Comparison of ENCODE assay signal across 21 mouse cellular contexts in the genomic region with DNA sequence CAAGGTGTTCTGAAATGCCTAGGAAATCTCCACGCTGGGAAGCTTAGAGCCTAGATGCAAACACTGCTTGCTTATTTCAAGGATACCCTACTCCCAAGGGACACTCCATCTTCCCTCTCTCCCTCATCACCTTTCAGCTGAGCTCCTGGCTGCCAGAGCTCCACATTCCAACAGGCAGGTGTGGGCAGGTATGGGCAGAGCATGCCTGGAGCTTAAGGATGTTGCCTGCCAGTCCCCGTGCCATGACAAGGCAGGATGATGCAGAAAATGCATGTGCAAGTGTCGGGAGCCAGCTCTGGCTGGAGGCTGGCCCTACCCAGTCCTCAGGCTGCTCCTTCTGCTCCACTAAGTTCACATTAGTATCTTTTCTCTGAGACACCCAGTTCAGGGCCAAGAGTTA. TPM values are rescaled to one million over a fixed set of nuclear protein-coding genes. Genes with fewer than 3 reads are reported as not detected.
DNase-seq lines count a peak whose midpoint lies in the region; ATAC-seq lines count a peak whose summit lies in the region.
"Had no signal": no experiment of that assay in that cellular context is flagged by ENCODE, and none has a peak within 500 bp of the region (broad histone marks: within the 10 kb centered on the region; RNA-seq: fewer than 3 reads in every experiment).

No protein-coding gene starts in this region.

- 61% methylated on average over 3 of the region's 3 CpGs for WGBS in embryonic facial prominence, embryonic 14.5 days
- WGBS in embryonic facial prominence, embryonic 10.5 days: 81% methylated on average over 3 of the region's 3 CpGs

- H3K9me3 ChIP-seq in embryonic facial prominence, embryonic 14.5 days (ENCODE audit: control insufficient read depth, low read length): no peaks in the 10 kb centered on the region
- H3K9me3 ChIP-seq in embryonic facial prominence, embryonic 10.5 days: no peaks in the 10 kb centered on the region
- H3K9me3 ChIP-seq: G1E had no signal

- no peak overlapping the region for H3K27ac ChIP-seq in embryonic facial prominence, embryonic 14.5 days (replicated peaks; ENCODE audit: low read depth, low read length)
- H3K27ac ChIP-seq in embryonic facial prominence, embryonic 10.5 days (replicated peaks): no peak overlapping the region; the same call in 1 of the 2 replicates

- no peaks in the 10 kb centered on the region for H3K27me3 ChIP-seq in embryonic facial prominence, embryonic 14.5 days (replicated peaks; ENCODE audit: control insufficient read depth, insufficient read depth, low read length)
- H3K27me3 ChIP-seq in embryonic facial prominence, embryonic 10.5 days (replicated peaks; ENCODE audit: low read depth, poor library complexity, severe bottlenecking): 0 out of 2 replicates have a peak, but pooled peaks cover 6% of the 10 kb centered on the region
- H3K27me3 ChIP-seq: CH12.LX, Patski had no signal

- no peak overlapping the region for H3K9ac ChIP-seq in embryonic facial prominence, embryonic 14.5 days (ENCODE audit: low read depth, low read length)

- 0 out of 2 replicates have a peak, but pooled peaks have one; percentile 7 for ATAC-seq in embryonic facial prominence, embryonic 14.5 days (ENCODE audit: low read depth)
- ATAC-seq: activated CD4-positive, CD25-positive, alpha-beta regulatory T cell, adult 4 months; CD4-positive, CD25-positive, alpha-beta regulatory T cell, adult 4 months; Patski had no signal

- H3K4me2 ChIP-seq in embryonic facial prominence, embryonic 14.5 days (ENCODE audit: low read depth, low read length): no peak overlapping the region

- H3K4me3 ChIP-seq in embryonic facial prominence, embryonic 14.5 days (ENCODE audit: low read depth, low read length): no peak overlapping the region
- H3K4me3 ChIP-seq in embryonic facial prominence, embryonic 10.5 days: no peak overlapping the region

- H3K4me1 ChIP-seq in embryonic facial prominence, embryonic 14.5 days (ENCODE audit: control insufficient read depth, insufficient read depth, low read length): peaks cover 7% of the 10 kb centered on the region; the same call in 1 of the 2 replicates
- peaks cover 10% of the 10 kb centered on the region for H3K4me1 ChIP-seq in embryonic facial prominence, embryonic 10.5 days

- H3K36me3 ChIP-seq in embryonic facial prominence, embryonic 14.5 days (ENCODE audit: control insufficient read depth, insufficient read depth, low read length): no peaks in the 10 kb centered on the region
- H3K36me3 ChIP-seq in embryonic facial prominence, embryonic 10.5 days (replicated peaks): no peaks in the 10 kb centered on the region
- H3K36me3 ChIP-seq: G1E had no signal

- peak; percentile 61 for DNase-seq in embryonic facial prominence, embryonic 14.5 days (ENCODE audit: low spot score)
- no peak for DNase-seq in embryonic facial prominence, embryonic 10.5 days (ENCODE audit: low spot score)
- peak; percentile 18 to 49 for DNase-seq in urinary bladder, adult 18-20 months (ENCODE audit: low spot score in 2 of 2)
- no peak for DNase-seq in urinary bladder, postnatal 10 days (ENCODE audit: low spot score)
- DNase-seq in urinary bladder, postnatal 14 days (ENCODE audit: low spot score): peak; percentile 59
- no peak for DNase-seq in urinary bladder, postnatal 4 days (ENCODE audit: low spot score in 2 of 2)
- DNase-seq: adrenal gland, adult 2 months; adrenal gland, adult 8-10 months; adrenal gland, postnatal 10 days; adrenal gland, postnatal 14 days; adrenal gland, postnatal 25 days; adrenal gland, postnatal 36 days; B cell, adult 2 months; cerebellum, adult 11 months; cerebellum, adult 11-12 months; cerebellum, adult 18-20 months had no signal

RNA-seq across cellular contexts. Expression of a gene that starts 31.6 kb away (rescaled TPM):
- 40.8 and 47.5 TPM in 2 replicates for polyA plus RNA-seq in embryonic facial prominence, embryonic 14.5 days (2014; fragmentation: Nextera tagmentation; extraction: Ambion mirVana)
- polyA plus RNA-seq in embryonic facial prominence, embryonic 10.5 days (2016; fragmentation: Nextera tagmentation; extraction: Ambion mirVana): 55.5 and 59.2 TPM in 2 replicates

Comparison
In these comparisons a context has a peak if more than half of its experiments do, and no peak if none do; other contexts are left out.
1. DNase-seq: peak in embryonic facial prominence, embryonic 14.5 days (single experiment), urinary bladder, adult 18-20 months (2 of 2) and urinary bladder, postnatal 14 days (single experiment); none in embryonic facial prominence, embryonic 10.5 days (single experiment), urinary bladder, postnatal 10 days (single experiment) and urinary bladder, postnatal 4 days (0 of 2).